Comparison of ENCODE assay signal across 8 mouse cellular contexts in the genomic region with DNA sequence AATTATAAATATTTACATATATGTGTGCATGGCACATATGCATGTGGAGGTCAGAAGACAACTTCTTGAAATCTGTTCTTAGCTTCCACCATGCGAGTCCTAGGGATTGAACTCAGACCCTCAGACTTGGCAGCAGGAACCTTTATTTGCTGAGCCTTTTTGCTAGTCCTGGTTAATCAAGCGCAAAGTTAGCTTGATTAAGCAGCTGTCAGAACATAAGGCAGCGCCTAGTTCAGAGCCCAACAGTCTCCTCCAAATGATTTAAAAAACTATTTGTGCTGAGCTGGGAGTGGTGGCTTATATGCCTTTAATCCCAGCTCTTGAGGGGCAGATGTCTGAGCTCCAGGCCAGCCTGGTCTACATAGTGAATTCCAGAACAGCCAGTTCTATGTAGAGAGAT. TPM values are rescaled to one million over a fixed set of nuclear protein-coding genes. Genes with fewer than 3 reads are reported as not detected.
DNase-seq lines count a peak whose midpoint lies in the region; ATAC-seq and TF ChIP-seq lines count a peak whose summit lies in the region.

No protein-coding gene starts in this region.

- H3K4me1 ChIP-seq in embryonic facial prominence, embryonic 14.5 days (ENCODE audit: control insufficient read depth, insufficient read depth, low read length) = peaks cover 19% of the 10 kb centered on the region; the same call in 1 of the 2 replicates
- H3K4me1 ChIP-seq in intestine, embryonic 16.5 days (ENCODE audit: control insufficient read depth, insufficient read depth, low read length) = peaks cover 18% of the 10 kb centered on the region
- peaks cover 25% of the 10 kb centered on the region for H3K4me1 ChIP-seq in neural tube, embryonic 14.5 days (ENCODE audit: control insufficient read depth, insufficient read depth, low read length)

- peak overlapping the region; percentile 94 for H3K4me2 ChIP-seq in embryonic facial prominence, embryonic 14.5 days (ENCODE audit: low read depth, low read length)
- H3K4me2 ChIP-seq in intestine, embryonic 16.5 days (ENCODE audit: low read depth, low read length) = peak overlapping the region; percentile 92
- H3K4me2 ChIP-seq in neural tube, embryonic 14.5 days (ENCODE audit: low read depth, low read length) = peak overlapping the region; percentile 93

- WGBS in embryonic facial prominence, embryonic 14.5 days = 68% methylated on average over 3 of the region's 3 CpGs
- 48% methylated on average over 3 of the region's 3 CpGs for WGBS in intestine, embryonic 16.5 days
- 60% methylated on average over 3 of the region's 3 CpGs for WGBS in neural tube, embryonic 14.5 days

- peak in 1 of 2 experiments; percentile 59 for DNase-seq in layer of hippocampus, adult 2 months (ENCODE audit: low spot score in 2 of 2)
- no peak for DNase-seq in layer of hippocampus, postnatal 25 days (ENCODE audit: extremely low spot score in 1 of 2, low spot score in 1 of 2)
- peak; percentile 35 for DNase-seq in embryonic facial prominence, embryonic 14.5 days (ENCODE audit: low spot score)
- DNase-seq in adrenal gland, adult (ENCODE audit: inconsistent age in 2 of 2, low spot score in 1 of 2) = no peak
- no peak for DNase-seq in c-Kit-positive CD71-positive TER-119-positive erythroid progenitor cells, embryonic 14.5 days (ENCODE audit: low spot score)
- no peak for DNase-seq in right cerebral cortex, postnatal 36 days (ENCODE audit: low spot score in 2 of 2)

- H3K27ac ChIP-seq in layer of hippocampus, adult 2 months = peak overlapping the region; percentile 96
- no peak overlapping the region for H3K27ac ChIP-seq in embryonic facial prominence, embryonic 14.5 days (replicated peaks; ENCODE audit: low read depth, low read length)
- H3K27ac ChIP-seq in intestine, embryonic 16.5 days (ENCODE audit: low read length) = peak overlapping the region; percentile 99
- no peak overlapping the region for H3K27ac ChIP-seq in neural tube, embryonic 14.5 days (ENCODE audit: low read depth, low read length)

- peak overlapping the region; percentile 86; the same call in 1 of the 2 replicates for H3K9ac ChIP-seq in embryonic facial prominence, embryonic 14.5 days (ENCODE audit: low read depth, low read length)
- H3K9ac ChIP-seq in intestine, embryonic 16.5 days (ENCODE audit: low read depth, low read length) = peak overlapping the region; percentile 86; the same call in 1 of the 2 replicates
- H3K9ac ChIP-seq in neural tube, embryonic 14.5 days (replicated peaks; ENCODE audit: low read depth, low read length) = peak overlapping the region; percentile 76

- no peaks in the 10 kb centered on the region for H3K27me3 ChIP-seq in embryonic facial prominence, embryonic 14.5 days (replicated peaks; ENCODE audit: control insufficient read depth, insufficient read depth, low read length)
- H3K27me3 ChIP-seq in intestine, embryonic 16.5 days (replicated peaks; ENCODE audit: control insufficient read depth, insufficient read depth, low read length) = no peaks in the 10 kb centered on the region
- no peaks in the 10 kb centered on the region for H3K27me3 ChIP-seq in neural tube, embryonic 14.5 days (ENCODE audit: control insufficient read depth, insufficient read depth, low read length)

- TF ChIP-seq CTCF in layer of hippocampus, adult 2 months (conservative IDR thresholded peaks at IDR 0.05) = no peak

- H3K4me3 ChIP-seq in layer of hippocampus, adult 2 months = peak overlapping the region; percentile 55; the same call in 1 of the 2 replicates
- peak overlapping the region; percentile 65 for H3K4me3 ChIP-seq in embryonic facial prominence, embryonic 14.5 days (ENCODE audit: low read depth, low read length)
- H3K4me3 ChIP-seq in intestine, embryonic 16.5 days (ENCODE audit: low read length) = 0 out of 2 replicates have a peak overlapping the region, but pooled peaks have one; percentile 63
- peak overlapping the region; percentile 63; the same call in 1 of the 2 replicates for H3K4me3 ChIP-seq in neural tube, embryonic 14.5 days (ENCODE audit: low read depth, low read length)

- no peaks in the 10 kb centered on the region for H3K9me3 ChIP-seq in embryonic facial prominence, embryonic 14.5 days (ENCODE audit: control insufficient read depth, low read length)
- H3K9me3 ChIP-seq in intestine, embryonic 16.5 days (ENCODE audit: control insufficient read depth, low read length) = no peaks in the 10 kb centered on the region
- no peaks in the 10 kb centered on the region for H3K9me3 ChIP-seq in neural tube, embryonic 14.5 days (ENCODE audit: control insufficient read depth, low read length)

- ATAC-seq in embryonic facial prominence, embryonic 14.5 days (ENCODE audit: low read depth) = no peak
- no peak for ATAC-seq in intestine, embryonic 16.5 days
- no peak for ATAC-seq in neural tube, embryonic 14.5 days (ENCODE audit: low read depth)

- H3K36me3 ChIP-seq in embryonic facial prominence, embryonic 14.5 days (ENCODE audit: control insufficient read depth, insufficient read depth, low read length) = 0 out of 2 replicates have a peak, but pooled peaks cover 8% of the 10 kb centered on the region
- no peaks in the 10 kb centered on the region for H3K36me3 ChIP-seq in intestine, embryonic 16.5 days (ENCODE audit: control insufficient read depth, insufficient read depth, low read length)
- peaks cover 9% of the 10 kb centered on the region; the same call in 1 of the 2 replicates for H3K36me3 ChIP-seq in neural tube, embryonic 14.5 days (ENCODE audit: control insufficient read depth, insufficient read depth, low read length)

RNA-seq across cellular contexts. Expression of gene Faap20, which starts 1.5 kb away (rescaled TPM):
- 10 to 100 TPM; 29.2 to 34.3 TPM for total RNA-seq in layer of hippocampus, adult 2 months (2021)
- 10 to 100 TPM; 29.2 to 36.6 TPM for total RNA-seq in layer of hippocampus, postnatal 25 days (2021)
- polyA plus RNA-seq in embryonic facial prominence, embryonic 14.5 days (2014; fragmentation: Nextera tagmentation; extraction: Ambion mirVana) = 66.1 and 68.5 TPM in 2 replicates
- polyA plus RNA-seq in intestine, embryonic 16.5 days (2015; fragmentation: Nextera tagmentation; extraction: Ambion mirVana) = 60.3 and 70.4 TPM in 2 replicates
- 70.8 and 71.5 TPM in 2 replicates for polyA plus RNA-seq in neural tube, embryonic 14.5 days (2014; fragmentation: Nextera tagmentation; extraction: Ambion mirVana)

RNA-seq across cellular contexts. Expression of gene Ski, which starts 28.8 kb away (rescaled TPM):
- 100 to 1,000 TPM; 128 to 136 TPM for total RNA-seq in layer of hippocampus, adult 2 months (2021)
- 100 to 1,000 TPM; 119 to 129 TPM for total RNA-seq in layer of hippocampus, postnatal 25 days (2021)
- 34.1 and 34.9 TPM in 2 replicates for polyA plus RNA-seq in embryonic facial prominence, embryonic 14.5 days (2014; fragmentation: Nextera tagmentation; extraction: Ambion mirVana)
- polyA plus RNA-seq in intestine, embryonic 16.5 days (2015; fragmentation: Nextera tagmentation; extraction: Ambion mirVana) = 11.4 and 11.7 TPM in 2 replicates
- polyA plus RNA-seq in neural tube, embryonic 14.5 days (2014; fragmentation: Nextera tagmentation; extraction: Ambion mirVana) = 16.8 and 17.7 TPM in 2 replicates

Comparison
In these comparisons a context has a peak if more than half of its experiments do, and no peak if none do; other contexts are left out.
1. H3K27ac ChIP-seq: peak in layer of hippocampus, adult 2 months (single experiment) and intestine, embryonic 16.5 days (single experiment); none in embryonic facial prominence, embryonic 14.5 days (single experiment) and neural tube, embryonic 14.5 days (single experiment).
2. Peak in every context shown above with its lines, with median percentiles within 50 percentile points of each other: H3K4me3 ChIP-seq, H3K4me2 ChIP-seq and H3K9ac ChIP-seq.